Mouse (Mus musculus) liver, embryonic 14.5 days (tissue): Measurements from ENCODE around the gene Zfp146. TPM values are rescaled to one million over a fixed set of nuclear protein-coding genes. Genes with fewer than 3 reads are reported as not detected.

Experiments
- ATAC-seq: fragments of 200-750 bp; cut with Nextera tagmentation; 2 replicates; pipeline ENCODE4 v1.8.0; 2017; ENCODE audit warnings: moderate number of reproducible peaks, mild to moderate bottlenecking, moderate library complexity; ENCODE audit not compliant: insufficient read depth
- DNase-seq, 3 experiments: peaks; one replicate each; pipeline ENCODE4 v3.0.0-alpha.2; 2012 to 2013; ENCODE audit warnings: low read depth in 3 of 3, low spot score in 3 of 3
- H3K27ac ChIP-seq: fragments of 300-500 bp; sonication (generic); 2 replicates; pipeline ENCODE4 v1.5.1; 2014; ENCODE audit warnings: moderate library complexity, mild to moderate bottlenecking, control low read depth, inconsistent platforms
- H3K27me3 ChIP-seq: fragments of 300-500 bp; sonication (generic); 2 replicates; pipeline ENCODE4 v1.6.1; 2014; ENCODE audit warnings: mild to moderate bottlenecking, low read length, moderate library complexity; ENCODE audit not compliant: control insufficient read depth, insufficient read depth
- H3K36me3 ChIP-seq: fragments of 300-500 bp; sonication (generic); replicated peaks from 2 replicates; pipeline ENCODE4 v1.6.1; 2014; ENCODE audit warnings: low read depth; ENCODE audit not compliant: control insufficient read depth, insufficient read depth
- H3K4me1 ChIP-seq, 2 experiments: fragments of 200-500 bp in 1 of 2; fragments of 300-500 bp in 1 of 2; sonication (generic) in 1 of 2; replicated peaks; 2 replicates each; pipeline ENCODE4 v1.6.1; 2012 to 2014; ENCODE audit warnings: antibody characterized with exemption in 1 of 2, inconsistent platforms in 1 of 2, low read length in 1 of 2; ENCODE audit not compliant: control insufficient read depth in 2 of 2, insufficient read depth in 2 of 2
- H3K4me2 ChIP-seq: fragments of 300-500 bp; sonication (generic); 2 replicates; pipeline ENCODE4 v1.6.1; 2014; ENCODE audit warnings: low read depth, mild to moderate bottlenecking, control low read depth, moderate library complexity
- H3K4me3 ChIP-seq, 2 experiments: fragments of 200-500 bp in 1 of 2; fragments of 300-500 bp in 1 of 2; sonication (generic) in 1 of 2; 2 replicates each; pipeline ENCODE4 v1.5.1; 2012 to 2014; ENCODE audit warnings: low read depth in 2 of 2, low read length in 2 of 2, mild to moderate bottlenecking in 2 of 2, control low read depth in 1 of 2, inconsistent platforms in 1 of 2, moderate library complexity in 1 of 2; ENCODE audit not compliant: insufficient read depth in 1 of 2
- H3K9ac ChIP-seq: fragments of 300-500 bp; sonication (generic); replicated peaks from 2 replicates; pipeline ENCODE4 v1.6.1; 2014; ENCODE audit warnings: mild to moderate bottlenecking, control low read depth, moderate library complexity
- H3K9me3 ChIP-seq: fragments of 300-500 bp; sonication (generic); 2 replicates; pipeline ENCODE4 v1.6.1; 2016; ENCODE audit warnings: low read length, mixed read lengths; ENCODE audit not compliant: control insufficient read depth
- CTCF ChIP-seq: IDR thresholded peaks from 2 replicates; pipeline ENCODE4 v1.5.1; 2016; ENCODE audit warnings: antibody characterized with exemption, low read depth, control low read depth
- EP300 ChIP-seq: IDR thresholded peaks from 2 replicates; pipeline ENCODE4 v1.6.1; 2016; ENCODE audit warnings: antibody characterized with exemption, low read depth
- WGBS: fragments of 180-500 bp; shearing (Covaris S2); extraction: QIAGEN DNeasy Blood & Tissue Kit; methylation state at CpG from one replicate; pipeline ENCODE4 v1.1.7; 2014; ENCODE audit not compliant: insufficient replicate concordance; 5-methylcytosine and 5-hydroxymethylcytosine counted together
- polyA plus RNA-seq, 2 experiments: library from polyadenylated mRNA; depleted of rRNA in 1 of 2; stranded (reverse) in 1 of 2; unstranded in 1 of 2; fragments of >200 nt; fragmentation: Nextera tagmentation in 1 of 2; extraction: Ambion mirVana in 1 of 2; gene quantifications; 2 replicates each; pipeline versions ENCODE4 v1.2.1 to v1.2.3; 2012 to 2014

The Zfp146 gene
- polyA plus RNA-seq, 2 experiments, result 4.4 to 20.8 TPM

DNA sequence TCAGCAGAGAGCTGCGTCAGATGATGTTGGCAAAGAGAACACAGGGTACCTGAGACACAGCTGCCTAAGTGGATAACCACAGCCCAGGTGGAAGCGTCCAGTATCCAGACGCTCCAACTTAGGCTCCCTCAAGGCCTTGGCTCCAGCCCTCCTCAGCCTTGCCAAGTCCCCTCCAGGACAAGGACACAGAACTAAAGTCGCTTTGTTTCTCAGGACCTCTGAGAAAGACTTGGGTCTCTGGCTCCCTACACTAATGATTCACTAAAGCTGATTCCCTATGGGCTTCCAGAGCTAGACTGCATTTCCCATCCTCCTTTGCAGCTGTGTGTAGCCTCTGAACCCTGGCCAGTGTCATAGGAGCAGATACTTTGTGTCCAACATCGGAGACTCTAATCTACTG, 30.6 kb upstream of the Zfp146 start:
- H3K4me1 ChIP-seq, result peaks cover 2 to 16% of the 10 kb centered on the region in 2 experiments
- H3K27ac ChIP-seq, result no peak overlapping the region
- no peaks in the 10 kb centered on the region for H3K27me3 ChIP-seq
- TF ChIP-seq EP300, result no peak
- no peak overlapping the region for H3K4me3 ChIP-seq
- DNase-seq, result no peak
- no peaks in the 10 kb centered on the region for H3K9me3 ChIP-seq
- H3K9ac ChIP-seq, result no peak overlapping the region
- 71% methylated on average over 5 of the region's 5 CpGs for WGBS
- no peak overlapping the region for H3K4me2 ChIP-seq
- no peaks in the 10 kb centered on the region for H3K36me3 ChIP-seq
- no peak for ATAC-seq

DNA sequence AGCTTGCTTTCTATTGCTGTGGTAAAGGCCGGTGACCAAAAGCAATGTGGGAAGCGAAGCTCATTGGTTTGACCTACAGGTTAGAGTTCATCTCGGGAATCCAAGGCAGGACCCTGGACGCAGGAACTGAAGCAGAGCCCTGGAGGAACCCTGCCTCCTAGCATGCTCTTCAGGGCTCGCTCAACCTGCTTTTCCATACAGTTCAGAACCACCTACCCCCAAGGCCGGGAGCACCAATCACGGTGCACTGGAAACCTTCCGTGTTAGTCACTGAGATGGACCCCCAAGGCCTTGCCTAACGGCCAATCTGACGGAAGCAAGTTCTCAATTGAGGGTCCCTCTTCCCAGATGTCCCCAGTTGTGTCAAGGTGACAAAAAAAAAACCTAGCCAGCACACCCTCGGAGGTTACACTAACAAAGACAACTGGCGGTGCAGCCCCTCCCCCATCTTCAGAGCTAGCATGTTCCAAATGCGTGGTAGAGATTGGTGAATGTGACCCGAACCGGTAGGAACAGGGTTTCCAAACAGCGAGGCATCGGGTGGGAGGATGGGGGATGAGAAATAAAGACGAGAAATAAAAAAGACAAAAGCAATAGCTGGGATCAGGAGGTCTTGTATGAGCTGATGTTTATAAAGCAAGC, 30.1 kb upstream of the Zfp146 start:
- Histone ChIP-seq H3K36me3 (no peaks in the 10 kb centered on the region), H3K4me2 (no peak overlapping the region), H3K9ac (no peak overlapping the region), H3K4me1 (peaks cover 3 to 15% of the 10 kb centered on the region in 2 experiments), H3K4me3 (no peak overlapping the region), H3K27ac (no peak overlapping the region), H3K27me3 (no peaks in the 10 kb centered on the region), H3K9me3 (no peaks in the 10 kb centered on the region)
- DNase-seq (no peak), ATAC-seq (no peak)
- TF ChIP-seq CTCF, result no peak
- no peak for TF ChIP-seq EP300
- 70% methylated on average over 18 of the region's 18 CpGs for WGBS

DNA sequence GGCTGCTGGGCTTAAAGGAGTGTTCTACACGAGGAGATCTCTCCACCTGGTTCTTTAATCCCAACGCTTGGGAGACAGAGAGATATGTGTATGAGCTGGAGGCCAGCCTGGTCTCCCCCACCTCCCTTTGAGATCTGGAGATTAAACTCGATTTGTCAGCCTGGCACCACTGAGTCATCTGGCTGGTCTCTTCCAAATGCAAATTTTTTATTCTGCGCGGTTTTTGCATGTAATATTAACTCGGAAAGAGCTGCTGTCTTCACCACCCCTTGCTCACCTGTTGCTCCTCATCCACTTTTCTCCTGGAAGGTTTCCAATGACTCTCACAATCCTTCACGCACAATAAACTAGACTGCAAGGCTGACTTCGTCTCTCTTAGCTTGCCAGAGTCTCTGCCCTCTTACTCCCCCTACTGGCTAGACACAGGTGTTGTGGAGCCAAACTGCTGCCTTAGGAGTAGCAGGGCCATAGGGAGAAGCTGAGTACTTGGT, 29.0 kb upstream of the Zfp146 start, which contains the start of gene Capns1:
Capns1 (minus strand) TSS at position 331 of the 491 bp plus-strand sequence.
- no peaks in the 10 kb centered on the region for H3K36me3 ChIP-seq
- H3K27me3 ChIP-seq, result no peaks in the 10 kb centered on the region
- DNase-seq (peak; percentile 67 to 70 (median 67)), ATAC-seq (no peak)
- peaks cover 4 to 13% of the 10 kb centered on the region in 2 experiments for H3K4me1 ChIP-seq
- H3K4me2 ChIP-seq, result peak within 1 kb of the TSS; percentile 28; the same call in 1 of the 2 replicates
- H3K9ac ChIP-seq, result no peak within 1 kb of the TSS
- H3K27ac ChIP-seq, result no peak within 1 kb of the TSS
- TF ChIP-seq CTCF, result peak; percentile 96
- no peak for TF ChIP-seq EP300
- no peaks in the 10 kb centered on the region for H3K9me3 ChIP-seq
- WGBS, result 3% methylated on average over 8 of the region's 8 CpGs
- no peak within 1 kb of the TSS for H3K4me3 ChIP-seq

DNA sequence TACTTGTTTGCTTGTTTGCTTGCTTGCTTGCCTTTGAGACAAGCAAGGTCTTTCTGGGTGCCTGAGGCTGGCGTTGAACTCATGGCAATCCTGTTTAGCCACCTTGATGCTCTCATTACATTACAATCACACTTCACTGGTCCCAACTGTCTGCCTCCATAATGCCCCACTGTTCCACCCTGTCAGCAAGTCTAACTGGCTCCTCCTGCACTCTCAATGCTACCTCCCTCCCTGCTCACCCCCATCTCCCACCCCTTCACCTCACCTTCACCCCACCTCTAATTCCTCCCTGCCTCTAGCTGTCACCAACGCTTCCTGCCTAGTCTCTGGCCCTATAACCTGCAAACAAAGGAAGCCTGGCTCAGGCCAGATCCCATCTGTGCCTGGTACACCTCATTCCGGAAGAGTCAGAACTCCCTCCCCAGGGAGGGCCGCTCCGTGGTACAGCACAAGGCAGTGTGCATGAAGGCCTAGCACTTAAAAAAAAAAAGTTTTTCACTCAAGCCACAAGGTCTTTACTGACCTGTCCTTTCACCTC, 28.1 kb upstream of the Zfp146 start:
- no peak for ATAC-seq
- 59% methylated on average over 5 of the region's 5 CpGs for WGBS

DNA sequence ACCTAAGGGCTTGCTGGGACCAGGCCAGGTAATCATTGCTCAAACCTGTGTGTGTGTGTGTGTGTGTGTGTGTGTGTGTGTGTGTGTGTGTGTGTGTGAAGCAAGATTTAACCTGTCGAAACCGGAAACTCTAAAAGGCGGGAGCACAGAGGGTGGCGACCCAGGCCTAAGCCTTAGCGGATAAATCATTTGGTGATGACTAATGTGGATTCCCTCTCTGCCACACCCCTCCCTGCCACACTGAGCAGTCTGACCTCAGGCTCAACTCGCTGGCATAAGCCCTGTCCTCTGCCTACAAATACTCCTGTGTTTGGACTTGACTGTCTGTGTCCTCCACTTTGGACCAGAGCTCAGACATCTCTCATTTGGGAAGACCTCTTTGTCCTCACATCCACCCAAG, 26.6 kb upstream of the Zfp146 start:
- H3K27me3 ChIP-seq, result no peaks in the 10 kb centered on the region
- DNase-seq, result no peak
- no peak overlapping the region for H3K27ac ChIP-seq
- no peak for ATAC-seq
- no peak overlapping the region for H3K4me2 ChIP-seq
- TF ChIP-seq EP300, result no peak
- H3K4me3 ChIP-seq, result no peak overlapping the region
- H3K9ac ChIP-seq, result no peak overlapping the region
- H3K36me3 ChIP-seq, result peaks cover 10% of the 10 kb centered on the region
- H3K9me3 ChIP-seq, result no peaks in the 10 kb centered on the region
- WGBS, result 57% methylated on average over 6 of the region's 6 CpGs
- peaks cover 9 to 15% of the 10 kb centered on the region in 2 experiments for H3K4me1 ChIP-seq

More for the DNA sequence above, 28.1 kb upstream of the Zfp146 start:
- DNase-seq, result no peak
- Histone ChIP-seq H3K4me3 (no peak overlapping the region), H3K27me3 (no peaks in the 10 kb centered on the region), H3K36me3 (no peaks in the 10 kb centered on the region), H3K9ac (no peak overlapping the region), H3K9me3 (no peaks in the 10 kb centered on the region), H3K4me2 (no peak overlapping the region), H3K4me1 (peaks cover 9 to 15% of the 10 kb centered on the region in 2 experiments), H3K27ac (no peak overlapping the region)
- TF ChIP-seq EP300, result no peak
